Mouse (Mus musculus): ENCODE measurements around the gene Elmo1. TPM values are rescaled to one million over a fixed set of nuclear protein-coding genes. Genes with fewer than 3 reads are reported as not detected.

Elmo1 gene
- polyA plus RNA-seq, 1 experiment: 52.5 TPM

DNA sequence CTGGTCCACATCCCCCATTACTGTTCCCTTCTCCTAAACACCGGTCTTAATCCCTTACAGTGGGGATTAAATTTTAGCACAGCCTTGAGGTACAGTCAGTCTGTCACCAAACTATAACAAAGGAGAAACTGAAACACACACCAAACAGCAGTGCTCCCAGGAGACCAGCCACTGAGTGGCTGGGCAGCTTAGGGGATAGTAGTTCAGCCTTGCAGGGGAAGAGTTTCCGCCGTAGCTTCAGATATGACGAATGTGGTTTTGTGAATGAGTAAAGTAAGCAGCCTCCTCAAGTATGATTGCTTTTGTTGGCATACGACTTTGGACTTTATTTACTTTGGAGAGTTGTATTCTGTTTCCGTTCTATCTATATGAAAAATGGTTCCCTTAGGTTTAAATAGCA, 281.1 kb downstream of the Elmo1 start:
- no peak overlapping the region for H3K27ac ChIP-seq (ENCODE audit: control insufficient read depth, insufficient read depth, low read length)
- no peaks in the 10 kb centered on the region for H3K27me3 ChIP-seq (ENCODE audit: control insufficient read depth, insufficient read depth, low read length)
- H3K36me3 ChIP-seq (ENCODE audit: control insufficient read depth, insufficient read depth, low read length): no peaks in the 10 kb centered on the region
- H3K4me1 ChIP-seq (replicated peaks; ENCODE audit: control insufficient read depth, insufficient read depth, low read length): no peaks in the 10 kb centered on the region
- no peak for DNase-seq
- TF ChIP-seq POLR2A (IDR thresholded peaks at IDR 0.05; ENCODE audit: control insufficient read depth, extremely low read depth, insufficient read depth, low read length, poor library complexity) (no peak), CTCF (IDR thresholded peaks at IDR 0.05; ENCODE audit: borderline replicate concordance, control insufficient read depth, extremely low read depth, insufficient read depth, low read length, poor library complexity) (no peak)
- no peak overlapping the region for H3K4me3 ChIP-seq (ENCODE audit: control insufficient read depth, insufficient read depth, low read length)
- 94% methylated on average over 6 of the region's 6 CpGs for WGBS

DNA sequence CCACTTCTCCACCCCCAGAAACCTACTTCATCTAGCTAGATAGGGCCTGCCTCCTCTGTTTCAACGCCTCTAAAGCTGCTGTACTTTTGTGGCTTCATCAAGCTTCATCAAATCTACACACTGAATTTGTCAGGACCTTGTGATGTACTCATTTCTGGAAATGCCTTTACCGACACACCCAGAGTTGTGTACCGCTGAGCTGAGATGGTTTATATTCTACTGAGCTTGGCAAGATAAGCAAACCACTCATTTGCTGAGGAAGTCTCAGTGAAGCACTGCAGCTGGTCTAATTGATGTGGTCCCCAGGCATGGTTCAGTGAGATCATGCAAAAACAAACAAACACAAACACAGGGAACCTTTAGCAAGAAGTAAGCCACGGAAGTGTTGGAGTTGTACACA, 281.9 kb downstream of the Elmo1 start:
- Histone ChIP-seq H3K4me1 (replicated peaks; ENCODE audit: control insufficient read depth, insufficient read depth, low read length) (no peaks in the 10 kb centered on the region), H3K4me3 (ENCODE audit: control insufficient read depth, insufficient read depth, low read length) (no peak overlapping the region), H3K27ac (ENCODE audit: control insufficient read depth, insufficient read depth, low read length) (no peak overlapping the region), H3K36me3 (ENCODE audit: control insufficient read depth, insufficient read depth, low read length) (no peaks in the 10 kb centered on the region), H3K27me3 (ENCODE audit: control insufficient read depth, insufficient read depth, low read length) (no peaks in the 10 kb centered on the region)
- WGBS: 78% methylated on average over 4 of the region's 4 CpGs
- TF ChIP-seq POLR2A (IDR thresholded peaks at IDR 0.05; ENCODE audit: control insufficient read depth, extremely low read depth, insufficient read depth, low read length, poor library complexity) (no peak), CTCF (IDR thresholded peaks at IDR 0.05; ENCODE audit: borderline replicate concordance, control insufficient read depth, extremely low read depth, insufficient read depth, low read length, poor library complexity) (no peak)
- no peak for DNase-seq

- H3K4me3 ChIP-seq (ENCODE audit: control insufficient read depth, insufficient read depth, low read length): no peak overlapping the region
- WGBS: 93% methylated on average over 8 of the region's 8 CpGs
- H3K27ac ChIP-seq (ENCODE audit: control insufficient read depth, insufficient read depth, low read length): no peak overlapping the region
- no peaks in the 10 kb centered on the region for H3K36me3 ChIP-seq (ENCODE audit: control insufficient read depth, insufficient read depth, low read length)
- no peaks in the 10 kb centered on the region for H3K4me1 ChIP-seq (replicated peaks; ENCODE audit: control insufficient read depth, insufficient read depth, low read length)
- no peak for TF ChIP-seq CTCF (IDR thresholded peaks at IDR 0.05; ENCODE audit: borderline replicate concordance, control insufficient read depth, extremely low read depth, insufficient read depth, low read length, poor library complexity)
- no peak for TF ChIP-seq POLR2A (IDR thresholded peaks at IDR 0.05; ENCODE audit: control insufficient read depth, extremely low read depth, insufficient read depth, low read length, poor library complexity)
- H3K27me3 ChIP-seq (ENCODE audit: control insufficient read depth, insufficient read depth, low read length): no peaks in the 10 kb centered on the region
- no peak for DNase-seq
These were observed 288.5 kb downstream of the Elmo1 start for GRCm38 (mm10) chr13:20378869-20379268.

- Histone ChIP-seq H3K4me3 (ENCODE audit: control insufficient read depth, insufficient read depth, low read length) (no peak overlapping the region), H3K36me3 (ENCODE audit: control insufficient read depth, insufficient read depth, low read length) (no peaks in the 10 kb centered on the region), H3K27ac (ENCODE audit: control insufficient read depth, insufficient read depth, low read length) (no peak overlapping the region), H3K27me3 (ENCODE audit: control insufficient read depth, insufficient read depth, low read length) (no peaks in the 10 kb centered on the region), H3K4me1 (replicated peaks; ENCODE audit: control insufficient read depth, insufficient read depth, low read length) (no peaks in the 10 kb centered on the region)
- TF ChIP-seq CTCF (IDR thresholded peaks at IDR 0.05; ENCODE audit: borderline replicate concordance, control insufficient read depth, extremely low read depth, insufficient read depth, low read length, poor library complexity) (no peak), POLR2A (IDR thresholded peaks at IDR 0.05; ENCODE audit: control insufficient read depth, extremely low read depth, insufficient read depth, low read length, poor library complexity) (no peak)
- WGBS: 93% methylated on average over 1 of the region's 1 CpGs
- no peak for DNase-seq
These were observed 293.5 kb downstream of the Elmo1 start for GRCm38 (mm10) chr13:20383875-20384274.

GRCm38 (mm10) chr13:20384846-20385245, 294.4 kb downstream of the Elmo1 start:
- H3K4me3 ChIP-seq (ENCODE audit: control insufficient read depth, insufficient read depth, low read length): no peak overlapping the region
- 98% methylated on average over 2 of the region's 2 CpGs for WGBS

GRCm38 (mm10) chr13:20385423-20385822, 295.0 kb downstream of the Elmo1 start:
- DNase-seq: no peak
- no peak for TF ChIP-seq CTCF (IDR thresholded peaks at IDR 0.05; ENCODE audit: borderline replicate concordance, control insufficient read depth, extremely low read depth, insufficient read depth, low read length, poor library complexity)
- WGBS: 95% methylated on average over 2 of the region's 2 CpGs
- H3K27ac ChIP-seq (ENCODE audit: control insufficient read depth, insufficient read depth, low read length): no peak overlapping the region
- no peak overlapping the region for H3K4me3 ChIP-seq (ENCODE audit: control insufficient read depth, insufficient read depth, low read length)
- no peaks in the 10 kb centered on the region for H3K27me3 ChIP-seq (ENCODE audit: control insufficient read depth, insufficient read depth, low read length)
- H3K4me1 ChIP-seq (replicated peaks; ENCODE audit: control insufficient read depth, insufficient read depth, low read length): no peaks in the 10 kb centered on the region
- no peaks in the 10 kb centered on the region for H3K36me3 ChIP-seq (ENCODE audit: control insufficient read depth, insufficient read depth, low read length)

More at GRCm38 (mm10) chr13:20384846-20385245, 294.4 kb downstream of the Elmo1 start:
- DNase-seq: no peak
- TF ChIP-seq POLR2A (IDR thresholded peaks at IDR 0.05; ENCODE audit: control insufficient read depth, extremely low read depth, insufficient read depth, low read length, poor library complexity) (no peak), CTCF (IDR thresholded peaks at IDR 0.05; ENCODE audit: borderline replicate concordance, control insufficient read depth, extremely low read depth, insufficient read depth, low read length, poor library complexity) (no peak)
- H3K27me3 ChIP-seq (ENCODE audit: control insufficient read depth, insufficient read depth, low read length): no peaks in the 10 kb centered on the region
- no peaks in the 10 kb centered on the region for H3K36me3 ChIP-seq (ENCODE audit: control insufficient read depth, insufficient read depth, low read length)
- H3K4me1 ChIP-seq (replicated peaks; ENCODE audit: control insufficient read depth, insufficient read depth, low read length): no peaks in the 10 kb centered on the region
- no peak overlapping the region for H3K27ac ChIP-seq (ENCODE audit: control insufficient read depth, insufficient read depth, low read length)

DNA sequence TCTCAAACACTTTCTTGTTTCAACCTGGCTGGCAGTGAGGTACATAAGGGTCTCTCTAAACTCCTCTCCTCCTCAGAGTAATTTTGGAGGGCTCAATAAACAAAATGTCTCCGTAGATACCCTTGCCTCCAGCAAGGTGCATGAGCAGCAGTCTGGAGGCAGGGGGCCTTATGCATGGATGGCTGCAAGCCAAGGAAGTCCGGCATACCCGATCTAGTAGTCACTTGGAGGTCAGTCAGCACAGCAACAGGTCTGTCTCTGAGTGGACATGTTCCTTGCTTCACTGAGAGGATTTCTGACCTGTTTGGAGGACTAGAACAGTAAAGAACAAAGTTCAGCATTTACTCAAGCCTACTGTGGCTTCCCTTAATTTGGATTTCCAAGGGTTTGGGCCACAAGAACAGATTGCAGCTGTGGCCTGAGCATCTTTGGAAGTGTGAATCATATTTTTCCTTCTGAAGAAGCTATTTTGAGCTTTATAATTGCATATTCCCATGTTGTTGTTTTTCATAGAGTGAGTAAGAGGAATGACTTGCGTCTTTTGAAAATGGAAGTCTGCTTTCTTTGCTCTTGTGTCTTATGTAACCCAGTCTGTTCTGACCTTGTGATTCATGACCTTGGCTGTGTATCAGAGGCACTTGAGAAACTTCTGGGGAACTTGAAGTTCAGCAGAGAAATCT, 296.2 kb downstream of the Elmo1 start:
- no peaks in the 10 kb centered on the region for H3K4me1 ChIP-seq (replicated peaks; ENCODE audit: control insufficient read depth, insufficient read depth, low read length)
- H3K27ac ChIP-seq (ENCODE audit: control insufficient read depth, insufficient read depth, low read length): no peak overlapping the region
- no peaks in the 10 kb centered on the region for H3K36me3 ChIP-seq (ENCODE audit: control insufficient read depth, insufficient read depth, low read length)
- no peak for DNase-seq
- TF ChIP-seq POLR2A (IDR thresholded peaks at IDR 0.05; ENCODE audit: control insufficient read depth, extremely low read depth, insufficient read depth, low read length, poor library complexity) (no peak), CTCF (IDR thresholded peaks at IDR 0.05; ENCODE audit: borderline replicate concordance, control insufficient read depth, extremely low read depth, insufficient read depth, low read length, poor library complexity) (no peak)
- no peak overlapping the region for H3K4me3 ChIP-seq (ENCODE audit: control insufficient read depth, insufficient read depth, low read length)
- no peaks in the 10 kb centered on the region for H3K27me3 ChIP-seq (ENCODE audit: control insufficient read depth, insufficient read depth, low read length)
- WGBS: 91% methylated on average over 4 of the region's 4 CpGs

Measured in thymus, adult 2 months (tissue).